Mouse (Mus musculus): ENCODE results near the gene AW011738.

The AW011738 gene

DNA sequence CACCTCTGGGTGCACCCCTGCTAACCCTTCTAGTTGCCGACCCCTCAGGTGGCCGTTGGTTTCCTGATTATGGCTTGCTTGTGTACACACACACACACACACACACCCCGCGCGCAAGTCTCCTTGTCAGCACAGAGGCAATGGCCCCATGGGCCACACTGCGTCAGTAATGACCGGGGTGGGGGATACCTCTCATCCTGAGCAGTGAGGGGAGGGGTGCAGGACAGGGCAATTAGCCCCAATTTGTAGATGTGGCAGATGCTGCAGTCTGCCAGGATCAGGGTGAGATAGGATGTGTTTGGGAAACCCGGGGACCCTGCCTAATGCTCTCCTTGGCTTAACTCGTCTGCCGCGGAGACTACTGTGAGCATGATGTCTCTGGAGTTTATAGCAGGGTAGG, 46.5 kb downstream of the AW011738 start:
- DNase-seq (ENCODE audit: low spot score in 2 of 2): no peak

DNA sequence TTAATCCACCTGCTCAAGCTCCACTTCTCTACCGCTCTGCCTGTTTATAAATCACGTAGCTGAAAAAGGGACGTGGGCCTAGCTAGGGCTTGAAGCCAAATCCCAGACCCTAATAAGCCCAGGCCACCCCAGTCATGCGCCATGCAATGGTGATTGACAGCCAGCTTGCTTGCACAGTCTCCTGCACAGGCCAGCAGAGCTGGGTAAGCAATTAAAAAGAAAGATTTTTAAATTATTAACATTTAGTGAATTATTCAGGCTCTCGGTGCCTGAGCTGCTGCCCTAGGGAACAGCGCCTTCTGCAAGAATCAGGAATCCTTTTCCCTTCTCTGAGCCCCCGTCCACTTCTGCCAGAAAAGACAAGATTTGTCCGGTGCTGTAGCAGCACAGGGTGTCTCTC, 48.0 kb downstream of the AW011738 start:
- DNase-seq (ENCODE audit: low spot score in 2 of 2): no peak

- DNase-seq (ENCODE audit: low spot score in 2 of 2): no peak
Observed at GRCm38 (mm10) chr4:156252140-156252539, 49.0 kb downstream of the AW011738 start.

DNA sequence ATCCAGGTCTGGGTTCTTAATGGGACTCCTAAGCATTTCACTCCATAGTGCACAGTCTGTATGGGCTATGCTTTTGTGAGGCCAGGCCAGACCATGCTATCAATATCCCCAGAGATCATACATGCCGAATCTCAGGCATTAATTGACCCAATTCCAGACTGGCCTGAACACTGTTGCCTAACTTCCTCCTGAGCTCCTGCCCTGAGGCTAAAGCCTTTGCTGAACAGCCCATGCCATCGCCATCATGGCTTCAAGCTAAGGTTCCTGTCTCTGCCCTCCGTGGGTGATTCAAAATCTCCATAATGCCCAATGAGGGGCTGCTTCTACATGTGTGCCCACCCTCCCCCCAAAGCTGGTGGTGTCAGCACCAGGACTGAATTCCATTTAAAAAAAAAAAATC, 49.5 kb downstream of the AW011738 start:
- DNase-seq (ENCODE audit: low spot score in 2 of 2): no peak

GRCm38 (mm10) chr4:156253043-156253442, 49.9 kb downstream of the AW011738 start:
- DNase-seq (ENCODE audit: low spot score in 2 of 2): no peak

- no peak for DNase-seq (ENCODE audit: low spot score in 2 of 2)
Observed at GRCm38 (mm10) chr4:156254361-156255077, 51.4 kb downstream of the AW011738 start.
